Mouse (Mus musculus): Measurements from ENCODE around the gene Ism1. TPM values are rescaled to one million over a fixed set of nuclear protein-coding genes. Genes with fewer than 3 reads are reported as not detected.

The Ism1 gene
- polyA plus RNA-seq, 1 experiment from 2014 or later = 2.6 TPM

Other genes starting within 250 kb of the Ism1 start
- 0.09 TPM in 1 of 2 replicates, not detected in the other for gene Sptlc3, start 184.3 kb upstream of the Ism1 start, polyA plus RNA-seq (2014; fragmentation: Nextera tagmentation; extraction: Ambion mirVana)

All from neural tube, embryonic 11.5 days (tissue).